Mouse (Mus musculus) liver, embryonic 13.5 days (tissue): ENCODE measurements at regions not wholly inside any gene's neighbourhood (a gene's known extent, or its start where the extent isn't known, plus 50 kb on each side); places are given as distances from the start of the nearest gene placed in this dataset.

ENCODE experiments used
- ATAC-seq: fragments of 200-750 bp; cut with Nextera tagmentation; 2 replicates; pipeline ENCODE4 v1.8.0; 2017; ENCODE audit warnings: low read depth, mild to moderate bottlenecking, moderate number of reproducible peaks, moderate library complexity
- DNase-seq: peaks from one replicate; pipeline ENCODE4 v3.0.0; 2022
- H3K27ac ChIP-seq: fragments of 300-500 bp; sonication (generic); 2 replicates; pipeline ENCODE4 v1.5.1; 2015; ENCODE audit warnings: moderate library complexity, mild to moderate bottlenecking, inconsistent platforms
- H3K27me3 ChIP-seq: fragments of 300-500 bp; sonication (generic); 2 replicates; pipeline ENCODE4 v1.6.1; 2015; ENCODE audit warnings: mild to moderate bottlenecking, inconsistent platforms
- H3K36me3 ChIP-seq: fragments of 300-500 bp; sonication (generic); 2 replicates; pipeline ENCODE4 v1.6.1; 2015; ENCODE audit warnings: mild to moderate bottlenecking, inconsistent platforms
- H3K4me1 ChIP-seq: fragments of 300-500 bp; sonication (generic); replicated peaks from 2 replicates; pipeline ENCODE4 v1.6.1; 2015; ENCODE audit warnings: inconsistent platforms
- H3K4me2 ChIP-seq: fragments of 300-500 bp; sonication (generic); 2 replicates; pipeline ENCODE4 v1.6.1; 2015; ENCODE audit warnings: inconsistent platforms, mild to moderate bottlenecking, moderate library complexity
- H3K4me3 ChIP-seq: fragments of 300-500 bp; sonication (generic); replicated peaks from 2 replicates; pipeline ENCODE4 v1.5.1; 2015; ENCODE audit warnings: mild to moderate bottlenecking, inconsistent platforms
- H3K9ac ChIP-seq: fragments of 300-500 bp; sonication (generic); 2 replicates; pipeline ENCODE4 v1.6.1; 2015; ENCODE audit warnings: mild to moderate bottlenecking, inconsistent platforms
- H3K9me3 ChIP-seq: fragments of 300-500 bp; sonication (generic); replicated peaks from 2 replicates; pipeline ENCODE4 v1.6.1; 2016; ENCODE audit warnings: inconsistent platforms
- WGBS: fragments of 180-500 bp; shearing (Covaris S2); methylation state at CpG from one replicate; pipeline ENCODE4 v1.1.7; 2015; ENCODE audit not compliant: insufficient replicate concordance; 5-methylcytosine and 5-hydroxymethylcytosine counted together

DNA sequence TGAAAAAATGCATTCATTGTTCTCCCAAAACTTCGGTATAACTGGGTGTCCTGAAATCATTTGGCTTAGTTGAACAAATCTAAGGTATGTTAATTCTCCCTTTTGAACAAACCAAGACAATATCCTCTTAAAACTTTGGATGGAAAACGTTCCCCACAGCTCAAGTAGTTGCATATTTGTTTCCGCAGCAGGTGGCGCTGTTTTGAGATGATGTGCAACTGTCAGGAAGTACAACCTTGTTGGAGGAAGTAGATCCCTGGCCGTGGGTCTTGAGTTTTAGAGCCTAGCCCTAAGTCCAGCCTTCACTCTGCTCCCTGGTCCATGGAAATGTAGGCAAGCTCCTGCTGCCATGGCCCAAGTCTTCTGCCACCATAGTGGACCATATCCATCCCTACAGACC, 252.5 kb downstream of the Pdcd6ip start:
- no peak overlapping the region for H3K4me2 ChIP-seq
- no peak overlapping the region for H3K4me3 ChIP-seq
- no peak overlapping the region for H3K9ac ChIP-seq
- no peaks in the 10 kb centered on the region for H3K36me3 ChIP-seq
- no peaks in the 10 kb centered on the region for H3K27me3 ChIP-seq
- DNase-seq (no peak), ATAC-seq (no peak)
- H3K9me3 ChIP-seq = peaks cover 18% of the 10 kb centered on the region
- 67% methylated on average over 5 of the region's 5 CpGs for WGBS
- no peak overlapping the region for H3K27ac ChIP-seq
- H3K4me1 ChIP-seq = no peaks in the 10 kb centered on the region

DNA sequence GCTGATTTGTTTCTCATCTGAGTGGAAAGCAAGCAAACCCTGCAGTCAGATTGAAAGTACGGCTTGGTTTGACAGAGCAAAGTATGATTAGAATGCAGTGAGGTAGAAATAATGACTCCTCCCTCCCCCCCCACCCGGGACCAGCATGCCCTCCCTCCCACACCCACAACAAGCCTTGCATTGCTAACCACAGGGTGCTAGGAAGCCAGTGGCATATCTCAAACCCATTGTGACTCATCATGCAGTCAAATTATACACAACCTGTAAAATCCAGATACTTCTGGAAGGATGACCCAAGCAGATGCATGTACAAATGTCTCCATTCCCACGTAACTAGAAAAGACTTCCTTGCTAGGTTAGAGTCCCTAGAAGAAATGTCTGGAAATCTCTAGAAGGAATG, 254.8 kb downstream of the Pdcd6ip start:
- ATAC-seq (no peak), DNase-seq (no peak)
- WGBS = 54% methylated on average over 3 of the region's 3 CpGs
- H3K4me2 ChIP-seq = no peak overlapping the region
- H3K36me3 ChIP-seq = no peaks in the 10 kb centered on the region
- no peaks in the 10 kb centered on the region for H3K4me1 ChIP-seq
- H3K4me3 ChIP-seq = no peak overlapping the region
- peaks cover 18% of the 10 kb centered on the region for H3K9me3 ChIP-seq
- no peak overlapping the region for H3K27ac ChIP-seq
- no peak overlapping the region for H3K9ac ChIP-seq
- no peaks in the 10 kb centered on the region for H3K27me3 ChIP-seq

DNA sequence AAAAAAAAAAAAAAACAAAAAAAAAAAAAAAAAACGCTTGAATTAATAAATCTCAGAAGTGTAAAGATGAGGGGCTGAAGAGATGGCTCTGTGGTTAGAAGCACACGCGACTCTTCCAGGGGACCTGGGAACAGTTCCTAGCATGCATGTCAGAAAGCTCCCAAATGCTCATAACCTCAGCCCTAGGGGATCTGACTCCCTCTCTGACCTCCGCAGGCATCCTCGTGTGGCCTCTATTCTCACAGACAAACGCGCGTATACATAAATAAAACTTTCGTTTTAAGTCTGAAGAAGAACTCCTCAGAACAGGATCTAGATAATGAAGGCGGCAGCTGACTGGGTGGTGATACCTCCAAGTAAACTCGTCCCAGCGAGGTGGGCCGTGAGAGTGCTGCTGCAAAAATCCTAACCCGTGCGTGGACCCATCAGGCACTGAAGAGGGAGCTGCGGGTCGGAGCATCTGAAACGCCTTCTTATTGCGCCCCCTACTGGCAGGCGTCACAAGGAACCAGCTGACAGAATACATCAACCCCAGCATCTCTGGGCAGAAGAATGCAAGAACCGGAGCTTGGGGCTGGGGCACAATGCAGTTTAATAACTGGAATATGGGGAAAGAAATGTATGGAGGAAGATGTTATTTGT, 266.2 kb downstream of the Pdcd6ip start:
- no peak for ATAC-seq
- WGBS = 8% methylated on average over 21 of the region's 21 CpGs
- no peaks in the 10 kb centered on the region for H3K36me3 ChIP-seq
- DNase-seq = no peak
- no peak overlapping the region for H3K27ac ChIP-seq
- peak overlapping the region; percentile 48 for H3K4me2 ChIP-seq
- H3K9ac ChIP-seq = no peak overlapping the region
- H3K9me3 ChIP-seq = no peaks in the 10 kb centered on the region
- no peaks in the 10 kb centered on the region for H3K27me3 ChIP-seq
- peak overlapping the region; percentile 29; the same call in 1 of the 2 replicates for H3K4me3 ChIP-seq
- H3K4me1 ChIP-seq = no peaks in the 10 kb centered on the region

DNA sequence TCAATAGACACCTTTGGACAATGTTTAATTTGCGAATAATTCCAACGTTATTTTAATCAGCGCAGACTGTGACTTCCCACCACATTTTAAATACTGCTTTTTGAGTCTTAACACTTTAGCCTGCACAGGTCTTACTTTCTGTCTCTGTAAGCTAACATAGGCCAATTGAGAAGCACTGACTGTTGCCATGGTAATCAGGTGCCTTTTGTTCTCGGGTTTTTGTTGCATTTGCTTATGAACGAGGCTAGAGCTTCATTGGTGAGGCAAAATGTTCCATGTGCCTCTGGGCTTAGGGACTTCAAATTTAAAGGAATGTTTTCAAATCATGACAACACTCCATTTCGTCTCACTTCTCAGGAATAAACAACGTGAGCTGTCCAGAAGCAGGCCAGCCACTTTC, 269.7 kb downstream of the Pdcd6ip start:
- Histone ChIP-seq H3K27me3 (no peaks in the 10 kb centered on the region), H3K4me1 (no peaks in the 10 kb centered on the region), H3K9ac (no peak overlapping the region), H3K27ac (no peak overlapping the region), H3K9me3 (no peaks in the 10 kb centered on the region), H3K4me3 (no peak overlapping the region), H3K4me2 (no peak overlapping the region), H3K36me3 (no peaks in the 10 kb centered on the region)
- no peak for ATAC-seq
- WGBS = 62% methylated on average over 7 of the region's 7 CpGs
- DNase-seq = no peak

DNA sequence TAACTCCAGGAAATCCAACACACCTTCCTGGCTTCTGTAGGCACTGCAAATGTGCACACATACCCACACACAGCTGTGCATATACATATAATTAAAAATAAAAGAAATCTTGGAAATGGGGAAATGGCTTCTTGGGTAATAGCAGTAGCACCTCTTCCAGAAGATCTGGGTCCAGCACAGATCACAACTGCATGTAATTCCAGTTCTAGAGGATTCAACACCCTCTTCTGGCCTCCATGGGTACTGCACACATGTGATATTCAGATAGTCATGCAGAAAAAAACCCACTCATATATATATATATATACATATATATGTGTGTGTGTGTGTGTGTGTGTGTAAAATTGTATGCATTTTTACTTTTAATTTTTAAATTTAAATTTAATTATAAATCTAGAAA, 272.1 kb downstream of the Pdcd6ip start:
- no peaks in the 10 kb centered on the region for H3K9me3 ChIP-seq
- DNase-seq (no peak), ATAC-seq (no peak)
- H3K27me3 ChIP-seq = no peaks in the 10 kb centered on the region
- no peak overlapping the region for H3K27ac ChIP-seq
- no peaks in the 10 kb centered on the region for H3K4me1 ChIP-seq
- no peak overlapping the region for H3K4me2 ChIP-seq
- no peak overlapping the region for H3K9ac ChIP-seq
- no peaks in the 10 kb centered on the region for H3K36me3 ChIP-seq
- no peak overlapping the region for H3K4me3 ChIP-seq

DNA sequence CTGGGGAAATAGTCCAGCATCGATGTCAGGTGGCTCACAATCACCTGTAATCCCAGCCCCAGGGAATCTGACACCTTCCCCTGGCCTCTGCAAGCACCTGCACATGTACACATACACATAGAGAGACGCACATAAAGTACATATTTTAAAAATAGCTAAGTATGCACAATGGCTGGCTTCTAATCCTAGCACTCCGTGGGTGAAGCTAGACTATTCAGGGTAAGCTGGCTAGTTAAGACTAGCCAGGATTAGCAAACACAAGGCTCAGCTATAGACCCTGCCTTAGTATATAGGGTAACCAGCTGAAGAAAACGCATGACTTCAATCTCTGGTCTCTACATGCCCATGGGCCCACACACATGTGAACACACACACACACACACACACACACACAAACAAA, 274.6 kb downstream of the Pdcd6ip start:
- Histone ChIP-seq H3K36me3 (no peaks in the 10 kb centered on the region), H3K4me3 (no peak overlapping the region), H3K9me3 (no peaks in the 10 kb centered on the region), H3K9ac (no peak overlapping the region), H3K4me1 (no peaks in the 10 kb centered on the region), H3K4me2 (no peak overlapping the region), H3K27me3 (no peaks in the 10 kb centered on the region), H3K27ac (no peak overlapping the region)
- DNase-seq (no peak), ATAC-seq (no peak)
- 66% methylated on average over 4 of the region's 4 CpGs for WGBS

DNA sequence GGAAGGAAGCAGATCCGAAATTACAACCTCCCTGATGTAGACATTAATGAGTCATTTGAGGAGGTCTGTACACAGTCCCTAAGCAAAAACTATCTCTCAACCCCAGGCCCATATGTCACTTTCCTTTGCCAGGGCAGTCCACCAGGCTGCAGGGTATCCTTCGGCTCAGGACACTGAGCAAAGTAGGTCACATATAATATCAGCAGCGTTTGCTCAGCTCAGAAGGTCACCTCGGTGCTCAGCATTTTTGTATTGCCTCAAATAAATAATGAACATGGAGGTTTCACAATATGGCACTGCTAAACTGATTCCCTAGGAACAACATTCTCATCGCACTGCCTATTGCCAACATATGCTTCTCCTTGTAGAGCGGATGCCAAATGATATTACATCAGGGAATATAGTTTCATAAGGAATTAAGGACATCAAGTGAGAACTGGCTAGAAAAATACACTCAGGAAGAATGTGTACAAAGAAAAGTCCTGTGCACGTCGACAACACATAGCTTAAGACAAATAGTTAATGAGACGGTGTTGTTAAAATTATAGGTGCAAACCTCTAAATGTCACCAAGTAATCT, 275.4 kb downstream of the Pdcd6ip start:
- no peak overlapping the region for H3K27ac ChIP-seq
- H3K4me1 ChIP-seq = no peaks in the 10 kb centered on the region
- no peak overlapping the region for H3K9ac ChIP-seq
- ATAC-seq = no peak
- 63% methylated on average over 9 of the region's 9 CpGs for WGBS
- no peak overlapping the region for H3K4me2 ChIP-seq
- no peak overlapping the region for H3K4me3 ChIP-seq
- DNase-seq = no peak
- no peaks in the 10 kb centered on the region for H3K36me3 ChIP-seq
- no peaks in the 10 kb centered on the region for H3K9me3 ChIP-seq
- no peaks in the 10 kb centered on the region for H3K27me3 ChIP-seq

DNA sequence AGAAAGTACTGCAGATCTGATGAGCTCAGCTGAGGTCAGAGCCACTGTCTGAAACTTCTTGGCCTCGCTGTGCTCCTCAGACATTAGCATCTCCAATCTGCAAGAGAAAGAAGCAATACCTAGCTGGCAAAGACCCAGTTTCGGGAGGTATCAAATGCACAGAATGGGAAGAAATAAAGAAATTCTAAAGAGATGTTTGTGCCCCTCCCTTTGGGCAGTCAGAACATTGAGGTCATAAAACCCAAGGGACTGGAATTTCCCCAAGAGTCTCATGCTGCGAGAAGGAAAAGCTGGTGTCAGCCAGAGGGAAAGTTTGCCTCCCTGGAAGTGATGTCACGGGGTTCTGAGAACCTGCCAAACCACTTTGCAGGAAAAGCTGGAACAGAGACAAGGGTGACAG, 277.6 kb downstream of the Pdcd6ip start:
- Histone ChIP-seq H3K4me3 (no peak overlapping the region), H3K36me3 (no peaks in the 10 kb centered on the region), H3K27ac (no peak overlapping the region), H3K4me1 (no peaks in the 10 kb centered on the region), H3K27me3 (no peaks in the 10 kb centered on the region), H3K4me2 (no peak overlapping the region), H3K9me3 (no peaks in the 10 kb centered on the region), H3K9ac (no peak overlapping the region)
- ATAC-seq (no peak), DNase-seq (no peak)
- 56% methylated on average over 4 of the region's 4 CpGs for WGBS

DNA sequence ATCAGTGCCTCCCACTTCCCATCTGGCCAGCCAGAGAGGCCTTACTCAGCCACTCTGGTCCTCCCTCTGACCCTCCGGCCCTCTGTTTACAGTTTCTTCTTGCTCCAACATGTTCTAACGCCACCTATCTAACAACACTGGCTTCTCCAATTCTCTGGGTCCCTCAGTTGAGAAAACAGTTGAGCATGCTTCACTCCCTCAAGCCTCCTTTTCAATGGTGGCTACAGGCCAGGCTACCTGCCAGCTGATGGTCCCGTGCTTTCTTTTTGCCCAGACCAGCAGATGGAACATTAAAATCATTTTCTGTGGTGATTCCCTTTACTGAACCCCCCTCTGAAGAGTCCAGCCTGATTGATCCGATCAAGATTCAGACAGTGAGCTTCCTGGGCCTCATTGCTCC, 280.8 kb downstream of the Pdcd6ip start:
- Histone ChIP-seq H3K27me3 (no peaks in the 10 kb centered on the region), H3K9me3 (no peaks in the 10 kb centered on the region)

DNA sequence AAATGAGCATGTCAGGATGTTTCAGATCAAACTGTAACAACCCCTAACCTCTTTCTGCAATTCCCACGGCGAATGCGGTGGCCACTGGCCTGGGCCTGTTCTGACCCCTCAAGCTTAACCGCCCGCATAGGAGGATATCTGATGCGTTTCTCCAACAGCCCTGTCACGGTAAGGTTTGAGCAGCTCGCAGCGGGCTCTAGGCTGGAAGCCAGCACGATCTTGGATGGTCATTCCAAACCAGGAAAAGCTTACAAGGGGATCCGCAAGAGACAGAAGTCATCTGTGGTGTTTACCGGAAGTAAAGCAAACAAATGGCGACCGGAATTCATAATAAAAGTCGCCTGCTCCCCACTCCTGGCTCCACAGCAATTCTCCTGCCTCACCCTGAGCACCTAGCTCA, 281.7 kb downstream of the Pdcd6ip start:
- no peak for DNase-seq
- Histone ChIP-seq H3K27me3 (no peaks in the 10 kb centered on the region), H3K4me3 (no peak overlapping the region), H3K9me3 (no peaks in the 10 kb centered on the region), H3K4me1 (no peaks in the 10 kb centered on the region), H3K36me3 (no peaks in the 10 kb centered on the region), H3K9ac (no peak overlapping the region), H3K27ac (no peak overlapping the region), H3K4me2 (no peak overlapping the region)
- ATAC-seq = no peak
- 79% methylated on average over 15 of the region's 15 CpGs for WGBS

More for the DNA sequence above, 280.8 kb downstream of the Pdcd6ip start:
- no peak overlapping the region for H3K4me2 ChIP-seq
- no peaks in the 10 kb centered on the region for H3K36me3 ChIP-seq
- 64% methylated on average over 4 of the region's 4 CpGs for WGBS
- H3K27ac ChIP-seq = no peak overlapping the region
- H3K9ac ChIP-seq = no peak overlapping the region
- H3K4me3 ChIP-seq = no peak overlapping the region
- ATAC-seq = no peak
- no peak for DNase-seq
- H3K4me1 ChIP-seq = no peaks in the 10 kb centered on the region

DNA sequence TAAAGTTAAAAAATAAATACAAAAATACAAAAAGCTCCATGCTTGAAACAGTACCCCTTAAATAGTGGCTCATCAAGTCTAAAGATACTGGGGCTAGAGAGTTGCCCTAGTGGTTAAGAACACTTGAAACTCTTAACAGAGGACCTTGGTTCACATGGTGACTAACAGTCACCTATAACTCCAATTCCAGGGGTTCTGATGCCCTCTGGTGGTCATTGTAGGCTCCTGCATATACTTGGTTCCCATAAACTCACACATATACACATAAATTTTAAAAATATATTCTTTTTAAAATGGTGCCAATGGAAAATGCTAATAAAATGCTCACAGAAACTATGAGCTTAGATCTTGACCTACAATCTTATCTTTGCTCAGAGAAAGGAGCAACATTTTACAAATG, 286.4 kb downstream of the Pdcd6ip start:
- Histone ChIP-seq H3K4me3 (no peak overlapping the region), H3K9me3 (no peaks in the 10 kb centered on the region), H3K4me2 (no peak overlapping the region), H3K9ac (no peak overlapping the region), H3K36me3 (no peaks in the 10 kb centered on the region), H3K4me1 (no peaks in the 10 kb centered on the region), H3K27ac (no peak overlapping the region), H3K27me3 (no peaks in the 10 kb centered on the region)
- ATAC-seq (no peak), DNase-seq (no peak)

DNA sequence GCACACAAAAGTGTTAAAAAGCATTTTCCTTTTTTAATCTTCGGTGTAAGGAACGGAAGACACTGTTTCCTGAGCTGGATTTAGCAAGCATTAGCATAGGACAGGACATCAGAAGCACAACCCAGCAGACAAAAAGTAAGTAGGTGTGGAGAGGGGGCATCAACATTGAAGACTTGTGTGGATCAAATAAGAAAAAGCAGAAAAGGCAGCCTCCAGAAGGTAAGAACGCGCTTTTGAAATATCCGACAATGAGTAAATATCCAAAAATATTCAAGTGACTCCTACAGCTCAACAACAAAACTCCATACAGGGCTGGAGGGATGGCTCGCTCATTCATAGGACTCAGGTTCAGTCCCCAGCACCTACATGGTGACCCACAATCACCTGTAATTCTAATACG, 286.9 kb downstream of the Pdcd6ip start:
- no peak overlapping the region for H3K9ac ChIP-seq

More for the DNA sequence above, 286.9 kb downstream of the Pdcd6ip start:
- no peak overlapping the region for H3K4me3 ChIP-seq
- ATAC-seq (no peak), DNase-seq (no peak)
- no peaks in the 10 kb centered on the region for H3K9me3 ChIP-seq
- H3K27me3 ChIP-seq = no peaks in the 10 kb centered on the region
- H3K4me2 ChIP-seq = no peak overlapping the region
- H3K27ac ChIP-seq = no peak overlapping the region
- no peaks in the 10 kb centered on the region for H3K36me3 ChIP-seq
- 81% methylated on average over 7 of the region's 7 CpGs for WGBS
- H3K4me1 ChIP-seq = no peaks in the 10 kb centered on the region
